Mouse (Mus musculus): ENCODE data around the gene Rhoh. TPM values are rescaled to one million over a fixed set of nuclear protein-coding genes. Genes with fewer than 3 reads are reported as not detected.

The Rhoh gene
- polyA plus RNA-seq, 1 experiment from 2014 or later: 0.78 TPM

GRCm38 (mm10) chr5:65900113-65900512 is 39.1 kb downstream of the Rhoh start:
- no peak overlapping the region for H3K4me3 ChIP-seq (replicated peaks)
- 92% methylated on average over 6 of the region's 6 CpGs for WGBS
- no peak overlapping the region for H3K27ac ChIP-seq (replicated peaks)
- H3K9ac ChIP-seq (replicated peaks): no peak overlapping the region
- peaks cover 6% of the 10 kb centered on the region; the same call in 1 of the 2 replicates for H3K4me1 ChIP-seq
- 0 out of 2 replicates have a peak, but pooled peaks cover 2% of the 10 kb centered on the region for H3K36me3 ChIP-seq
- H3K9me3 ChIP-seq (replicated peaks): 0 out of 2 replicates have a peak, but pooled peaks cover 10% of the 10 kb centered on the region
- H3K4me2 ChIP-seq: no peak overlapping the region
- no peak for ATAC-seq (ENCODE audit: low FRiP score)
- no peaks in the 10 kb centered on the region for H3K27me3 ChIP-seq (replicated peaks)

- ATAC-seq (ENCODE audit: low FRiP score): no peak
- WGBS: 51% methylated on average over 7 of the region's 7 CpGs
- H3K36me3 ChIP-seq: 0 out of 2 replicates have a peak, but pooled peaks cover 2% of the 10 kb centered on the region
- no peak overlapping the region for H3K27ac ChIP-seq (replicated peaks)
- H3K4me1 ChIP-seq: peaks cover 6% of the 10 kb centered on the region; the same call in 1 of the 2 replicates
- H3K4me3 ChIP-seq (replicated peaks): no peak overlapping the region
- H3K9ac ChIP-seq (replicated peaks): no peak overlapping the region
- 0 out of 2 replicates have a peak, but pooled peaks cover 10% of the 10 kb centered on the region for H3K9me3 ChIP-seq (replicated peaks)
- H3K4me2 ChIP-seq: no peak overlapping the region
- no peaks in the 10 kb centered on the region for H3K27me3 ChIP-seq (replicated peaks)
Observed at GRCm38 (mm10) chr5:65900862-65901265, 39.9 kb downstream of the Rhoh start.

- Histone ChIP-seq H3K9ac (replicated peaks) (no peak overlapping the region), H3K4me3 (replicated peaks) (no peak overlapping the region), H3K4me2 (no peak overlapping the region), H3K9me3 (replicated peaks) (0 out of 2 replicates have a peak, but pooled peaks cover 10% of the 10 kb centered on the region), H3K36me3 (0 out of 2 replicates have a peak, but pooled peaks cover 2% of the 10 kb centered on the region), H3K27me3 (replicated peaks) (no peaks in the 10 kb centered on the region), H3K27ac (replicated peaks) (no peak overlapping the region), H3K4me1 (peaks cover 6% of the 10 kb centered on the region; the same call in 1 of the 2 replicates)
- no peak for ATAC-seq (ENCODE audit: low FRiP score)
- 93% methylated on average over 10 of the region's 10 CpGs for WGBS
Observed at GRCm38 (mm10) chr5:65901868-65902418, 40.9 kb downstream of the Rhoh start.

- H3K4me2 ChIP-seq: no peak overlapping the region
- H3K27me3 ChIP-seq (replicated peaks): no peaks in the 10 kb centered on the region
- whole genome bisulfite sequencing: 90% methylated on average over 9 of the region's 9 CpGs
- no peak overlapping the region for H3K9ac ChIP-seq (replicated peaks)
- no peak overlapping the region for H3K27ac ChIP-seq (replicated peaks)
- peaks cover 6% of the 10 kb centered on the region; the same call in 1 of the 2 replicates for H3K4me1 ChIP-seq
- H3K9me3 ChIP-seq (replicated peaks): 0 out of 2 replicates have a peak, but pooled peaks cover 10% of the 10 kb centered on the region
- no peak overlapping the region for H3K4me3 ChIP-seq (replicated peaks)
- 0 out of 2 replicates have a peak, but pooled peaks cover 2% of the 10 kb centered on the region for H3K36me3 ChIP-seq
- no peak for ATAC-seq (ENCODE audit: low FRiP score)
Observed at GRCm38 (mm10) chr5:65902811-65903210, 41.8 kb downstream of the Rhoh start.

GRCm38 (mm10) chr5:65904476-65904875 is 43.5 kb downstream of the Rhoh start:
- no peak overlapping the region for H3K4me3 ChIP-seq (replicated peaks)
- ATAC-seq (ENCODE audit: low FRiP score): no peak
- H3K4me2 ChIP-seq: no peak overlapping the region
- no peaks in the 10 kb centered on the region for H3K27me3 ChIP-seq (replicated peaks)
- 0 out of 2 replicates have a peak, but pooled peaks cover 10% of the 10 kb centered on the region for H3K9me3 ChIP-seq (replicated peaks)
- H3K4me1 ChIP-seq: peaks cover 6% of the 10 kb centered on the region; the same call in 1 of the 2 replicates
- 92% methylated on average over 4 of the region's 4 CpGs for WGBS
- no peak overlapping the region for H3K9ac ChIP-seq (replicated peaks)
- no peak overlapping the region for H3K27ac ChIP-seq (replicated peaks)
- 0 out of 2 replicates have a peak, but pooled peaks cover 2% of the 10 kb centered on the region for H3K36me3 ChIP-seq

GRCm38 (mm10) chr5:65908751-65909150 is 47.7 kb downstream of the Rhoh start:
- no peak overlapping the region for H3K4me3 ChIP-seq (replicated peaks)
- no peaks in the 10 kb centered on the region for H3K9me3 ChIP-seq (replicated peaks)
- ATAC-seq (ENCODE audit: low FRiP score): no peak
- no peaks in the 10 kb centered on the region for H3K27me3 ChIP-seq (replicated peaks)
- no peak overlapping the region for H3K4me2 ChIP-seq
- no peak overlapping the region for H3K27ac ChIP-seq (replicated peaks)
- no peak overlapping the region for H3K9ac ChIP-seq (replicated peaks)
- H3K4me1 ChIP-seq: no peaks in the 10 kb centered on the region
- WGBS: 71% methylated on average over 2 of the region's 2 CpGs
- H3K36me3 ChIP-seq: no peaks in the 10 kb centered on the region

GRCm38 (mm10) chr5:65909321-65909720 is 48.3 kb downstream of the Rhoh start:
- no peak overlapping the region for H3K27ac ChIP-seq (replicated peaks)
- no peak overlapping the region for H3K4me3 ChIP-seq (replicated peaks)
- 69% methylated on average over 4 of the region's 4 CpGs for WGBS
- no peaks in the 10 kb centered on the region for H3K4me1 ChIP-seq
- H3K9me3 ChIP-seq (replicated peaks): no peaks in the 10 kb centered on the region
- H3K27me3 ChIP-seq (replicated peaks): no peaks in the 10 kb centered on the region
- ATAC-seq (ENCODE audit: low FRiP score): no peak
- no peaks in the 10 kb centered on the region for H3K36me3 ChIP-seq
- no peak overlapping the region for H3K9ac ChIP-seq (replicated peaks)
- H3K4me2 ChIP-seq: no peak overlapping the region

- ATAC-seq (ENCODE audit: low FRiP score): no peak
- Histone ChIP-seq H3K4me1 (no peaks in the 10 kb centered on the region), H3K4me3 (replicated peaks) (no peak overlapping the region), H3K9me3 (replicated peaks) (no peaks in the 10 kb centered on the region), H3K27ac (replicated peaks) (no peak overlapping the region), H3K4me2 (no peak overlapping the region), H3K9ac (replicated peaks) (no peak overlapping the region), H3K27me3 (replicated peaks) (no peaks in the 10 kb centered on the region), H3K36me3 (no peaks in the 10 kb centered on the region)
- WGBS: 85% methylated on average over 4 of the region's 4 CpGs
Observed at GRCm38 (mm10) chr5:65910398-65910797, 49.4 kb downstream of the Rhoh start.

- Histone ChIP-seq H3K4me1 (no peaks in the 10 kb centered on the region), H3K4me3 (replicated peaks) (no peak overlapping the region), H3K9ac (replicated peaks) (no peak overlapping the region), H3K27me3 (replicated peaks) (no peaks in the 10 kb centered on the region), H3K36me3 (no peaks in the 10 kb centered on the region), H3K9me3 (replicated peaks) (no peaks in the 10 kb centered on the region), H3K27ac (replicated peaks) (no peak overlapping the region), H3K4me2 (no peak overlapping the region)
- WGBS: 82% methylated on average over 7 of the region's 7 CpGs
- no peak for ATAC-seq (ENCODE audit: low FRiP score)
Observed at GRCm38 (mm10) chr5:65911676-65912075, 50.7 kb downstream of the Rhoh start.

GRCm38 (mm10) chr5:65912201-65912600 is 51.2 kb downstream of the Rhoh start:
- ATAC-seq (ENCODE audit: low FRiP score): no peak
- Histone ChIP-seq H3K4me1 (no peaks in the 10 kb centered on the region), H3K27ac (replicated peaks) (no peak overlapping the region), H3K36me3 (no peaks in the 10 kb centered on the region), H3K9ac (replicated peaks) (no peak overlapping the region), H3K27me3 (replicated peaks) (no peaks in the 10 kb centered on the region), H3K9me3 (replicated peaks) (no peaks in the 10 kb centered on the region), H3K4me3 (replicated peaks) (no peak overlapping the region), H3K4me2 (no peak overlapping the region)
- 89% methylated on average over 5 of the region's 5 CpGs for WGBS

GRCm38 (mm10) chr5:65913126-65913525 is 52.1 kb downstream of the Rhoh start:
- no peak for ATAC-seq (ENCODE audit: low FRiP score)
- 94% methylated on average over 9 of the region's 9 CpGs for WGBS
- no peaks in the 10 kb centered on the region for H3K36me3 ChIP-seq
- no peak overlapping the region for H3K4me3 ChIP-seq (replicated peaks)
- no peak overlapping the region for H3K27ac ChIP-seq (replicated peaks)
- H3K4me1 ChIP-seq: peaks cover under 1% of the 10 kb centered on the region; the same call in 1 of the 2 replicates
- H3K4me2 ChIP-seq: no peak overlapping the region
- no peak overlapping the region for H3K9ac ChIP-seq (replicated peaks)
- no peaks in the 10 kb centered on the region for H3K27me3 ChIP-seq (replicated peaks)
- no peaks in the 10 kb centered on the region for H3K9me3 ChIP-seq (replicated peaks)

- H3K4me1 ChIP-seq: peaks cover 11% of the 10 kb centered on the region
- H3K9ac ChIP-seq (replicated peaks): no peak overlapping the region
- H3K36me3 ChIP-seq: no peaks in the 10 kb centered on the region
- H3K27ac ChIP-seq (replicated peaks): no peak overlapping the region
- no peaks in the 10 kb centered on the region for H3K27me3 ChIP-seq (replicated peaks)
- no peak for ATAC-seq (ENCODE audit: low FRiP score)
- 93% methylated on average over 7 of the region's 7 CpGs for WGBS
- no peak overlapping the region for H3K4me2 ChIP-seq
- no peaks in the 10 kb centered on the region for H3K9me3 ChIP-seq (replicated peaks)
- no peak overlapping the region for H3K4me3 ChIP-seq (replicated peaks)
Observed at GRCm38 (mm10) chr5:65914342-65914741, 53.3 kb downstream of the Rhoh start.
